Mouse (Mus musculus): ENCODE results near the gene Tomm20l. TPM values are rescaled to one million over a fixed set of nuclear protein-coding genes. Genes with fewer than 3 reads are reported as not detected.

Gene Tomm20l
- polyA plus RNA-seq, 1 experiment from 2014 or later = not detected

- 96% methylated on average over 9 of the region's 9 CpGs for WGBS
- Histone ChIP-seq H3K27ac (replicated peaks) (no peak overlapping the region), H3K36me3 (peaks cover 57% of the 10 kb centered on the region), H3K4me3 (no peak overlapping the region), H3K9me3 (no peaks in the 10 kb centered on the region), H3K4me1 (replicated peaks) (no peaks in the 10 kb centered on the region), H3K27me3 (no peaks in the 10 kb centered on the region), H3K4me2 (no peak overlapping the region), H3K9ac (no peak overlapping the region)
- no peak for ATAC-seq (ENCODE audit: low FRiP score, low read depth)
These were observed 53.2 kb downstream of the Tomm20l start for GRCm38 (mm10) chr12:71164410-71164809.

- Histone ChIP-seq H3K4me2 (no peak overlapping the region), H3K4me1 (replicated peaks) (no peaks in the 10 kb centered on the region), H3K4me3 (no peak overlapping the region), H3K36me3 (peaks cover 46% of the 10 kb centered on the region), H3K9ac (no peak overlapping the region), H3K27ac (replicated peaks) (no peak overlapping the region), H3K27me3 (no peaks in the 10 kb centered on the region), H3K9me3 (no peaks in the 10 kb centered on the region)
- WGBS = 85% methylated on average over 1 of the region's 1 CpGs
- ATAC-seq (ENCODE audit: low FRiP score, low read depth) = no peak
These were observed 58.7 kb downstream of the Tomm20l start for GRCm38 (mm10) chr12:71169911-71170310.

Other genes starting within 250 kb of the Tomm20l start
- 174 and 180 TPM in 2 replicates for gene Actr10, start 173.6 kb upstream of the Tomm20l start, polyA plus RNA-seq (2015; fragmentation: Nextera tagmentation; extraction: Ambion mirVana)
- 492 and 509 TPM in 2 replicates for gene Psma3, start 136.8 kb upstream of the Tomm20l start, polyA plus RNA-seq (2015; fragmentation: Nextera tagmentation; extraction: Ambion mirVana)
- gene Arid4a, start 95.4 kb upstream of the Tomm20l start, polyA plus RNA-seq (2015; fragmentation: Nextera tagmentation; extraction: Ambion mirVana) = 40.1 and 43.1 TPM in 2 replicates
- 107 and 114 TPM in 2 replicates for gene Timm9, start 25.3 kb downstream of the Tomm20l start, polyA plus RNA-seq (2015; fragmentation: Nextera tagmentation; extraction: Ambion mirVana)
- gene 2700049A03Rik, start 25.4 kb downstream of the Tomm20l start, polyA plus RNA-seq (2015; fragmentation: Nextera tagmentation; extraction: Ambion mirVana) = 10.6 and 12.1 TPM in 2 replicates
- gene Dact1, start 198.5 kb downstream of the Tomm20l start, polyA plus RNA-seq (2015; fragmentation: Nextera tagmentation; extraction: Ambion mirVana) = 27.7 and 31.1 TPM in 2 replicates

All from hindbrain, embryonic 15.5 days (tissue).